Mouse (Mus musculus) hindbrain, embryonic 13.5 days (tissue): ENCODE data around the gene Slc7a1. TPM values are rescaled to one million over a fixed set of nuclear protein-coding genes. Genes with fewer than 3 reads are reported as not detected.

Experiments
- ATAC-seq: fragments of 200-750 bp; cut with Nextera tagmentation; 2 replicates; pipeline ENCODE4 v1.8.0; 2017; ENCODE audit warnings: moderate TSS enrichment; ENCODE audit not compliant: low FRiP score
- H3K27ac ChIP-seq: fragments of 300-500 bp; sonication (generic); 2 replicates; pipeline ENCODE4 v1.5.1; 2015; ENCODE audit warnings: inconsistent platforms, mild to moderate bottlenecking, moderate library complexity
- H3K27me3 ChIP-seq: fragments of 300-500 bp; sonication (generic); 2 replicates; pipeline ENCODE4 v1.6.1; 2015; ENCODE audit warnings: mild to moderate bottlenecking, inconsistent platforms
- H3K36me3 ChIP-seq: fragments of 300-500 bp; sonication (generic); 2 replicates; pipeline ENCODE4 v1.6.1; 2015; ENCODE audit warnings: mild to moderate bottlenecking, inconsistent platforms
- H3K4me1 ChIP-seq: fragments of 300-500 bp; sonication (generic); replicated peaks from 2 replicates; pipeline ENCODE4 v1.6.1; 2015; ENCODE audit warnings: inconsistent platforms
- H3K4me2 ChIP-seq: fragments of 300-500 bp; sonication (generic); 2 replicates; pipeline ENCODE4 v1.6.1; 2015; ENCODE audit warnings: inconsistent platforms, mild to moderate bottlenecking, moderate library complexity
- H3K4me3 ChIP-seq: fragments of 300-500 bp; sonication (generic); 2 replicates; pipeline ENCODE4 v1.5.1; 2015; ENCODE audit warnings: mild to moderate bottlenecking, inconsistent platforms
- H3K9ac ChIP-seq: fragments of 300-500 bp; sonication (generic); 2 replicates; pipeline ENCODE4 v1.6.1; 2015; ENCODE audit warnings: mild to moderate bottlenecking, inconsistent platforms
- H3K9me3 ChIP-seq: fragments of 300-500 bp; sonication (generic); 2 replicates; pipeline ENCODE4 v1.6.1; 2016; ENCODE audit warnings: inconsistent platforms
- WGBS: fragments of 180-500 bp; shearing (Covaris S2); methylation state at CpG from one replicate; pipeline ENCODE4 v1.1.7; 2015; 5-methylcytosine and 5-hydroxymethylcytosine counted together
- polyA plus RNA-seq: library from polyadenylated mRNA; unstranded; fragments of >200 nt; fragmentation: Nextera tagmentation; extraction: Ambion mirVana; gene quantifications from 2 replicates; pipeline ENCODE4 v1.2.1, GENCODE M21; 2015

The Slc7a1 gene
- polyA plus RNA-seq, 1 experiment from 2014 or later, result 29.6 TPM

GRCm38 (mm10) chr5:148302968-148303367 is 96.7 kb downstream of the Slc7a1 start:
- Histone ChIP-seq H3K9me3 (no peaks in the 10 kb centered on the region), H3K36me3 (peaks cover 64% of the 10 kb centered on the region), H3K4me3 (no peak overlapping the region), H3K4me1 (no peaks in the 10 kb centered on the region), H3K4me2 (no peak overlapping the region), H3K9ac (no peak overlapping the region), H3K27me3 (no peaks in the 10 kb centered on the region), H3K27ac (no peak overlapping the region)
- no peak for ATAC-seq
- 87% methylated on average over 11 of the region's 11 CpGs for WGBS

DNA sequence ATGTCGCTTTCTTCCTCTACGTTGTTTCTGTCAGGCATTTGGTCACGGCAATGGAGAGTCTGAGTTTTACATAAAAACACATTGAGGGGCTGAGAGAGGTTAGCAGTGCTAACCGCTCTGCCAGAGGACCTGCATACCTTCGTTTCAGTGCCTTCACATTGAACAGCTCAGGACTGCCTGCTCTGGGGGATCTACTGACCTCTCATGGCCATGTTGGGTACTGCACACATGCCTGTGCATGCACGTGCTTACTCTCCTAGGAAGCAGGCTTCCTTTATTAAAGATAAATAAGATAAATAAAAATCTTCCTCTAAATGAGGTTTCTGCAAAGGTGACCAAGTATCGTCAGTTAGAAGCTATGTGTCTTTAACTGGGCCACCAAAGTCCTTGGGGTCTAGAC is 106.4 kb downstream of the Slc7a1 start:
- Histone ChIP-seq H3K9me3 (no peaks in the 10 kb centered on the region), H3K27me3 (no peaks in the 10 kb centered on the region), H3K27ac (no peak overlapping the region), H3K4me2 (no peak overlapping the region), H3K36me3 (peaks cover 69% of the 10 kb centered on the region), H3K4me1 (0 out of 2 replicates have a peak, but pooled peaks cover 4% of the 10 kb centered on the region), H3K9ac (no peak overlapping the region), H3K4me3 (no peak overlapping the region)
- 88% methylated on average over 7 of the region's 7 CpGs for WGBS
- no peak for ATAC-seq

- H3K36me3 ChIP-seq, result peaks cover 64% of the 10 kb centered on the region
- 0 out of 2 replicates have a peak, but pooled peaks cover 4% of the 10 kb centered on the region for H3K4me1 ChIP-seq
- no peaks in the 10 kb centered on the region for H3K27me3 ChIP-seq
- WGBS, result 83% methylated on average over 7 of the region's 7 CpGs
- no peaks in the 10 kb centered on the region for H3K9me3 ChIP-seq
- no peak for ATAC-seq
- no peak overlapping the region for H3K4me2 ChIP-seq
- no peak overlapping the region for H3K4me3 ChIP-seq
- H3K9ac ChIP-seq, result no peak overlapping the region
- H3K27ac ChIP-seq, result no peak overlapping the region
Measured at GRCm38 (mm10) chr5:148292862-148293261, 106.8 kb downstream of the Slc7a1 start.

DNA sequence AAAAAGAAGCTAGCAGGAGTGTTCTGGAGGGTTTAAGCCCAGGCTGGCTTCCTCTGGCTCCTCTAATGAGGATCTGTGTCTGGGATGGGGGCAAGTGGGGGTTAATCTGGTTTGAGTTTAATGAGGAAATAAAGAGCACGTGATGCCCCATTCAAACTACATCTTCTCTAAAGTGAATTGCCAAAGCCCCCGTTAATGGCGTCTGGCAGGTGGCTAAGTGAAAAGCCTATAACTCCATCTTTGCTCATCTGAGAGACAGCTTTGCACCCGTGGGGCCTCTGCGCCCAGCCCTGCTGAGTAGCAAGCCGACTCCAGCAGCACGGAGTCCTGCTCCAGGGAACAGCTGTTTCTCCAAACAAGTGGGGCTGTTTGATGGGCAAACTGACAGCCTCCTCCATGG is 109.8 kb downstream of the Slc7a1 start:
- peaks cover 40% of the 10 kb centered on the region for H3K36me3 ChIP-seq
- ATAC-seq, result no peak
- no peaks in the 10 kb centered on the region for H3K9me3 ChIP-seq
- no peaks in the 10 kb centered on the region for H3K27me3 ChIP-seq
- WGBS, result 59% methylated on average over 7 of the region's 7 CpGs
- no peak overlapping the region for H3K4me3 ChIP-seq
- no peak overlapping the region for H3K4me2 ChIP-seq
- H3K27ac ChIP-seq, result no peak overlapping the region
- H3K9ac ChIP-seq, result no peak overlapping the region
- H3K4me1 ChIP-seq, result 0 out of 2 replicates have a peak, but pooled peaks cover 4% of the 10 kb centered on the region

GRCm38 (mm10) chr5:148288804-148289203 is 110.9 kb downstream of the Slc7a1 start:
- Histone ChIP-seq H3K27me3 (no peaks in the 10 kb centered on the region), H3K36me3 (peaks cover 29% of the 10 kb centered on the region), H3K4me1 (0 out of 2 replicates have a peak, but pooled peaks cover 4% of the 10 kb centered on the region), H3K9me3 (no peaks in the 10 kb centered on the region), H3K4me3 (no peak overlapping the region), H3K9ac (no peak overlapping the region), H3K27ac (no peak overlapping the region), H3K4me2 (no peak overlapping the region)
- no peak for ATAC-seq
- 77% methylated on average over 18 of the region's 18 CpGs for WGBS

DNA sequence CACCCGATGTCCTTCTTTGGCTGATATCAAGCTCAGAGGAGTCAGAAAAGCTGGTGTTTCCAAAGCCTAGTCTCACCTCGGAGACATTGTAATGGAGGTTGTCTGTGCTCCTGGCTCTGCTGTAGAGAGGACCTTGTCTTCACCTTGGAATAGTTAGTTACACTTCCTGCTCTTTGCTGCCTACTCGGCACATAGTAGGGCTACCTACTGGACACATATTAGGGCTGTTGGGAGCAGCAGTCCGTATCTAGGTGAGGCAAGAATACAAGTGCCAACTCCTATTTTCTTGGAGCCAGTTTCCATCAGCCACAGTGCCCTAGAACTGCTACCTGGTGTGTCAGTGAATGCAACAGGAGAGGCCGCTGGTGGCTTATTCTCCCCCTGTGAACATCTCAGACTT is 112.2 kb downstream of the Slc7a1 start:
- Histone ChIP-seq H3K36me3 (peaks cover 23% of the 10 kb centered on the region), H3K9me3 (no peaks in the 10 kb centered on the region), H3K4me1 (0 out of 2 replicates have a peak, but pooled peaks cover 4% of the 10 kb centered on the region), H3K27ac (no peak overlapping the region), H3K9ac (no peak overlapping the region), H3K27me3 (no peaks in the 10 kb centered on the region), H3K4me2 (no peak overlapping the region), H3K4me3 (no peak overlapping the region)
- 92% methylated on average over 5 of the region's 5 CpGs for WGBS
- no peak for ATAC-seq

- H3K36me3 ChIP-seq, result peaks cover 21% of the 10 kb centered on the region
- H3K27me3 ChIP-seq, result no peaks in the 10 kb centered on the region
- H3K9me3 ChIP-seq, result no peaks in the 10 kb centered on the region
- H3K9ac ChIP-seq, result no peak overlapping the region
- no peak overlapping the region for H3K4me3 ChIP-seq
- H3K4me1 ChIP-seq, result no peaks in the 10 kb centered on the region
- ATAC-seq, result no peak
- 85% methylated on average over 3 of the region's 3 CpGs for WGBS
- H3K27ac ChIP-seq, result no peak overlapping the region
- no peak overlapping the region for H3K4me2 ChIP-seq
Measured at GRCm38 (mm10) chr5:148283584-148283983, 116.1 kb downstream of the Slc7a1 start.

DNA sequence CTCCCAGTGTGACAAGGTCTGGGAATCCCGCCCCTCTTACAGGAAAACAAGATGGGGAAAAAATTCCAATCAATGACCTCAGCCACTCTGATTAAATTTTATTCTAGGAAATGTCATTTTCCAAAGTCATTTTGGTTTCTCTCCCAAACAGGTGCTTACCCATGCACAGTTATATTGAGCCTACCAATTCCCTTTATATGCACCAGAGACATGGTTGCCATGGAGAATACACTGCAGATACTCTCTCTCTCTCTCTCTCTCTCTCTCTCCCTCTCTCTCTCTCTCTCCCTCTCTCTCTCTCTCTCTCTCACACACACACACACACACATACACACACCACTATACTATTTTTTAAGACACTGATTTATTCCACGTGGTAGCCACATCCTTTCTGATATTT is 116.5 kb downstream of the Slc7a1 start:
- Histone ChIP-seq H3K36me3 (peaks cover 25% of the 10 kb centered on the region), H3K9ac (no peak overlapping the region), H3K9me3 (no peaks in the 10 kb centered on the region), H3K4me3 (no peak overlapping the region), H3K4me1 (no peaks in the 10 kb centered on the region), H3K4me2 (no peak overlapping the region), H3K27ac (no peak overlapping the region), H3K27me3 (no peaks in the 10 kb centered on the region)
- no peak for ATAC-seq
- 82% methylated on average over 2 of the region's 2 CpGs for WGBS

- no peak overlapping the region for H3K27ac ChIP-seq
- WGBS, result 94% methylated on average over 5 of the region's 5 CpGs
Measured at GRCm38 (mm10) chr5:148282631-148283030, 117.1 kb downstream of the Slc7a1 start.

GRCm38 (mm10) chr5:148282093-148282492 is 117.6 kb downstream of the Slc7a1 start:
- peaks cover 23% of the 10 kb centered on the region for H3K36me3 ChIP-seq
- no peak overlapping the region for H3K4me3 ChIP-seq
- no peak overlapping the region for H3K4me2 ChIP-seq
- no peaks in the 10 kb centered on the region for H3K9me3 ChIP-seq
- no peak overlapping the region for H3K27ac ChIP-seq
- ATAC-seq, result no peak
- H3K9ac ChIP-seq, result no peak overlapping the region
- WGBS, result 90% methylated on average over 6 of the region's 6 CpGs
- H3K4me1 ChIP-seq, result no peaks in the 10 kb centered on the region
- no peaks in the 10 kb centered on the region for H3K27me3 ChIP-seq

More at GRCm38 (mm10) chr5:148282631-148283030, 117.1 kb downstream of the Slc7a1 start:
- H3K4me2 ChIP-seq, result no peak overlapping the region
- peaks cover 28% of the 10 kb centered on the region for H3K36me3 ChIP-seq
- H3K4me3 ChIP-seq, result no peak overlapping the region
- no peak overlapping the region for H3K9ac ChIP-seq
- H3K9me3 ChIP-seq, result no peaks in the 10 kb centered on the region
- H3K4me1 ChIP-seq, result no peaks in the 10 kb centered on the region
- no peaks in the 10 kb centered on the region for H3K27me3 ChIP-seq
- no peak for ATAC-seq

GRCm38 (mm10) chr5:148280321-148280720 is 119.4 kb downstream of the Slc7a1 start:
- no peak for ATAC-seq
- Histone ChIP-seq H3K9ac (no peak overlapping the region), H3K4me2 (no peak overlapping the region), H3K27ac (no peak overlapping the region), H3K9me3 (no peaks in the 10 kb centered on the region), H3K4me1 (no peaks in the 10 kb centered on the region), H3K36me3 (peaks cover 23% of the 10 kb centered on the region), H3K27me3 (no peaks in the 10 kb centered on the region), H3K4me3 (no peak overlapping the region)
- WGBS, result 84% methylated on average over 5 of the region's 5 CpGs

DNA sequence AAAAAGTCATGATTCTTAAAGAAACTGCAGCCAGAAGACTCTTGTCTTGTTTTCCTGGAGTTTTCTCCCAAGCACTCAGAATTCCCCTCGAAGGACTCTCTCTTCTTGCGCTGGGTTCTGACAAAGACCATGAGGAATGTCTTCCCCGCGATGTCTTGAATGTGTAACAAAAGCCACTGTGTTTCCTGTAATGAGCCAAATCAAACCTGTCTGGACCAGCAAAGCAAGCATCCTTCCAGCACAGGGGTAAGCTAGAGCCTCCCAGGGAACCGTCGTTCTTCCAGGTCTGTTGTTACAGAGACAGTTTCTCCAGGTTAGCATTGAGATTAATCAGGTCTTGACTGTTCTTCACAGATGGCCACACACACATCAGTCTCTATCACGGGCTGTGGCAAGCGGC is 121.5 kb downstream of the Slc7a1 start:
- Histone ChIP-seq H3K4me1 (no peaks in the 10 kb centered on the region), H3K9me3 (no peaks in the 10 kb centered on the region), H3K27me3 (no peaks in the 10 kb centered on the region), H3K27ac (no peak overlapping the region), H3K9ac (no peak overlapping the region), H3K4me2 (no peak overlapping the region), H3K4me3 (no peak overlapping the region), H3K36me3 (peaks cover 23% of the 10 kb centered on the region)
- ATAC-seq, result no peak
- WGBS, result 80% methylated on average over 8 of the region's 8 CpGs
